Mouse (Mus musculus) intestine, embryonic 14.5 days (tissue): Measurements from ENCODE around the gene Misp. TPM values are rescaled to one million over a fixed set of nuclear protein-coding genes. Genes with fewer than 3 reads are reported as not detected.
A peak's percentile ranks its signal among the peaks of the same experiment; 100 is the strongest.

Experiments
- ATAC-seq: fragments of 200-750 bp; cut with Nextera tagmentation; replicated peaks from 2 replicates; pipeline ENCODE4 v1.8.0; 2017; ENCODE audit warnings: low read depth, moderate number of reproducible peaks, moderate TSS enrichment, moderate library complexity; ENCODE audit not compliant: low FRiP score, low TSS enrichment
- DNase-seq: peaks from one replicate; pipeline ENCODE4 v3.0.0-alpha.2; 2018; ENCODE audit warnings: low spot score
- H3K27ac ChIP-seq: fragments of 300-500 bp; sonication (generic); 2 replicates; pipeline ENCODE4 v1.5.1; 2014; ENCODE audit warnings: low read depth, mild to moderate bottlenecking, control low read depth
- H3K27me3 ChIP-seq: fragments of 300-500 bp; sonication (generic); replicated peaks from 2 replicates; pipeline ENCODE4 v1.6.1; 2014; ENCODE audit warnings: low read length, control low read depth; ENCODE audit not compliant: control insufficient read depth, insufficient read depth
- H3K36me3 ChIP-seq: fragments of 300-500 bp; sonication (generic); 2 replicates; pipeline ENCODE4 v1.6.1; 2014; ENCODE audit warnings: low read length, control low read depth; ENCODE audit not compliant: control insufficient read depth, insufficient read depth
- H3K4me1 ChIP-seq: fragments of 300-500 bp; sonication (generic); replicated peaks from 2 replicates; pipeline ENCODE4 v1.6.1; 2014; ENCODE audit warnings: low read length, control low read depth, mixed read lengths; ENCODE audit not compliant: control insufficient read depth, insufficient read depth
- H3K4me2 ChIP-seq: fragments of 300-500 bp; sonication (generic); 2 replicates; pipeline ENCODE4 v1.6.1; 2014; ENCODE audit warnings: low read length
- H3K4me3 ChIP-seq: fragments of 300-500 bp; sonication (generic); 2 replicates; pipeline ENCODE4 v1.5.1; 2014; ENCODE audit warnings: low read depth, low read length, control low read depth, mixed read lengths
- H3K9ac ChIP-seq: fragments of 300-500 bp; sonication (generic); 2 replicates; pipeline ENCODE4 v1.6.1; 2014; ENCODE audit warnings: mild to moderate bottlenecking, low read length
- H3K9me3 ChIP-seq: fragments of 300-500 bp; sonication (generic); 2 replicates; pipeline ENCODE4 v1.6.1; 2016; ENCODE audit warnings: low read length, control low read depth; ENCODE audit not compliant: control insufficient read depth
- WGBS: fragments of 180-500 bp; shearing (Covaris S2); extraction: QIAGEN DNeasy Blood & Tissue Kit; methylation state at CpG from one replicate; pipeline ENCODE4 v1.1.7; 2014; 5-methylcytosine and 5-hydroxymethylcytosine counted together
- microRNA-seq: library from miRNA; unstranded; fragments of <30 nt; microRNA quantifications from one replicate; pipeline ENCODE4, GENCODE M21; 2016
- polyA plus RNA-seq: library from polyadenylated mRNA; unstranded; fragments of >200 nt; fragmentation: Nextera tagmentation; extraction: Ambion mirVana; gene quantifications from 2 replicates; pipeline ENCODE4 v1.2.1, GENCODE M21; 2014

Misp gene
- polyA plus RNA-seq, 1 experiment from 2014 or later = 87.9 TPM

GRCm38 (mm10) chr10:79873313-79873712 lies 52.5 kb downstream of the Misp start:
- H3K36me3 ChIP-seq = no peaks in the 10 kb centered on the region
- H3K4me3 ChIP-seq = peak overlapping the region; percentile 51
- WGBS = 16% methylated on average over 6 of the region's 6 CpGs
- peak overlapping the region; percentile 59 for H3K4me2 ChIP-seq
- peak overlapping the region; percentile 61 for H3K9ac ChIP-seq
- H3K27me3 ChIP-seq = no peaks in the 10 kb centered on the region
- ATAC-seq (no peak), DNase-seq (no peak)
- no peaks in the 10 kb centered on the region for H3K9me3 ChIP-seq
- H3K27ac ChIP-seq = no peak overlapping the region
- H3K4me1 ChIP-seq = peaks cover 22% of the 10 kb centered on the region

DNA sequence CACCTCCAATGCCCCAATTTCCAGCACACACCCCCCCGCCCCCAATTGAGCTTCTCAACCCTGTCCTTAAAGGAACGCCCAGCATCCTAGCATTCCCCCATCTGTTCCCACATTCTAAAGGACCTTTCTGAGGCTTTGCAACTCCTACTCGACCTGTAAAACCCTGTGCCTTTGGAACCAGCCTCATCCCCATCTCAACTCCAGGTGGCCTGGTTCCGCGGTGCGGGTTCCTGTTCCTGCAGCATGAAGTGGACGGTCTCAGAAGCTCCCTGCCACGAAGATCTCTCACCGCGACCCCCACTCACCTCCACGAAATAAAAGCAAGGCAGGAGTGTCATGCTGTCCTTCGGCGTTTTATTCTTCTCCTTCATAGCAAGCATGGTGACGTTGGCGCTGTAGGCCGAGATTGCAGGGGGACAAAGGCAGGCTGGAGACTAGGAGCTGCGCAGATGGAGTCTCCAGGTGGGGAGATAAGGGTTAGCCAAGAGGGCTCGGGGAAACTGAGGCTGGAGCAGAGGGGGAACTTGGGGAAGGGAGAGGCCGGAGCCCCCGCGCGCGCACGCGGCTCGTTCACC lies 53.0 kb downstream of the Misp start:
- H3K4me1 ChIP-seq = peaks cover 22% of the 10 kb centered on the region
- DNase-seq (no peak), ATAC-seq (peak; percentile 24; the same call in 1 of the 2 replicates)
- WGBS = 2% methylated on average over 26 of the region's 26 CpGs
- peak overlapping the region; percentile 61 for H3K9ac ChIP-seq
- no peaks in the 10 kb centered on the region for H3K27me3 ChIP-seq
- no peaks in the 10 kb centered on the region for H3K36me3 ChIP-seq
- peak overlapping the region; percentile 59 for H3K4me2 ChIP-seq
- peak overlapping the region; percentile 51 for H3K4me3 ChIP-seq
- peak overlapping the region; percentile 57 for H3K27ac ChIP-seq
- no peaks in the 10 kb centered on the region for H3K9me3 ChIP-seq

- no peaks in the 10 kb centered on the region for H3K27me3 ChIP-seq
- peak within 1 kb of the TSS; percentile 51 for H3K4me3 ChIP-seq
- peak within 1 kb of the TSS; percentile 61 for H3K9ac ChIP-seq
- peak within 1 kb of the TSS; percentile 59 for H3K4me2 ChIP-seq
- peak within 1 kb of the TSS; percentile 57 for H3K27ac ChIP-seq
- ATAC-seq (peak; percentile 85), DNase-seq (peak; percentile 80)
- peaks cover 22% of the 10 kb centered on the region for H3K4me1 ChIP-seq
- no peaks in the 10 kb centered on the region for H3K9me3 ChIP-seq
- H3K36me3 ChIP-seq = no peaks in the 10 kb centered on the region
- under 1% methylated on average over 55 of the region's 57 CpGs for WGBS
Observed at GRCm38 (mm10) chr10:79874290-79874862, 53.6 kb downstream of the Misp start, which contains the start of the genes Prtn3 and Plppr3. Gene Prtn3 (plus strand): TSS chr10:79874476. Gene Plppr3 (minus strand): TSS chr10:79874634.

DNA sequence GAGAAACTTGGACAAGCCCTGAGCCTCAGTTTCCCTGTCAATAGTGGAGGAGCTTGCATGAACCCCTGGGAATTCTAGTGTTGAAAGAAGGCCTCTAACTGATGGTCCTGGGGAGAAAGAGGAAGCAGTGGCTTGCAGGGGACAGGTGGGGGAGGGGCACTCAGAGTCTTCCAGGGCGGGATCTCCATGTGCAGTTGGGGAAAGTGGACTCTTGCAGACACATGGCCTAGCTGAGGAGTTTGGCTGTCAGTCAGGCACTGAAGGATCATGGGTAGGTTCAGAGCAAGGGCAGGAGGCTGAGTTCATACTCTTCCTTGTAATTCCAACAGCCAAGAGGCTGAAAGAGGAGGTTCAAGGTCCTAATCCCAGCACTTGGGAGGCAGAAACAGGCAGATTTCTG lies 56.4 kb downstream of the Misp start:
- H3K9me3 ChIP-seq = no peaks in the 10 kb centered on the region
- H3K4me1 ChIP-seq = peaks cover 29% of the 10 kb centered on the region
- H3K4me2 ChIP-seq = no peak overlapping the region
- no peak overlapping the region for H3K4me3 ChIP-seq
- no peak for DNase-seq
- WGBS = 76% methylated on average over 1 of the region's 1 CpGs
- H3K9ac ChIP-seq = no peak overlapping the region
- H3K27ac ChIP-seq = no peak overlapping the region
- no peaks in the 10 kb centered on the region for H3K36me3 ChIP-seq
- ATAC-seq = no peak
- H3K27me3 ChIP-seq = no peaks in the 10 kb centered on the region

DNA sequence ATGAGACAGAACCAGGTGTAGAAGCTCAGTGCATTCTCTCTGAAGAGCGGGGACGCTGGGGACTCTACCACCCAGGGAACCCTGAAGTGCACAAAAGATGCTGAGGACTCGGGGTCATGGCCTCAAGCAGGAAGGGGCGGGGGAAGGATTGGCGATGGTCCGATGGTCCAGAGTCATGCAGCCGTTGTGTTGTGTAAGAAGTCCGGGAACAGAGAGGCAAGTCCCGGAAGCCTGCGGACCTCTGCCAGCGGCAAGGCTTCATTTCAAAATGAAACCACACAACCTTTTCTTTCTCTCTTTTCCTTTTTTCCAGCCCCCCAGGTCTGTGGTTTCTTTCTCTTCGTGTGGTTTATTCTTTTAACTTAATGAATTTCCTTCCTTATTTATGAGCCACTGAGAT lies 57.0 kb downstream of the Misp start:
- ATAC-seq (no peak), DNase-seq (no peak)
- H3K9me3 ChIP-seq = no peaks in the 10 kb centered on the region
- H3K4me2 ChIP-seq = no peak overlapping the region
- no peaks in the 10 kb centered on the region for H3K36me3 ChIP-seq
- no peak overlapping the region for H3K4me3 ChIP-seq
- peaks cover 28% of the 10 kb centered on the region for H3K4me1 ChIP-seq
- 62% methylated on average over 12 of the region's 12 CpGs for WGBS
- H3K27ac ChIP-seq = no peak overlapping the region
- H3K27me3 ChIP-seq = no peaks in the 10 kb centered on the region
- H3K9ac ChIP-seq = no peak overlapping the region

DNA sequence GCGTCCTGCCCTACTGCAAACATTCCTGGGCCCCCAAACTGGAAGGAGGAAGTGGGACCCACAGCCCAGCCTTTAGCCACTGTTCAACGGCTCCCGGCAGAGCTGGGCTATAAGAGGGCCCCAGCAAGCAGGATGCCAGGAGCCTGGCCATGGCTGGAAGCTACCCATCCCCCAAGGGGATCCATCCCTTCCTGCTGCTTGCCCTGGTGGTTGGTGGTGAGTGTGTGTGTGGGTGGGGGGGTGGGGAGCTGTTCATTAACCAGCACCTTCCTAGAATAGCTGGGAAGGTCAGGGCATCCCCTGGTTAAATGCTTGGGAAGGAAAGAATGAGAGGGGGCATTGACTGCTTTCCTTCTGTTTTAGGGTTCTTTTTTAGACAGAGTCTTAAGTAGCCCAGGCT lies 58.7 kb downstream of the Misp start:
- H3K4me1 ChIP-seq = peaks cover 22% of the 10 kb centered on the region; the same call in 1 of the 2 replicates
- H3K4me2 ChIP-seq = no peak overlapping the region
- H3K4me3 ChIP-seq = no peak overlapping the region
- 16% methylated on average over 3 of the region's 3 CpGs for WGBS
- H3K9me3 ChIP-seq = no peaks in the 10 kb centered on the region
- ATAC-seq (no peak), DNase-seq (no peak)
- H3K27me3 ChIP-seq = no peaks in the 10 kb centered on the region
- H3K9ac ChIP-seq = no peak overlapping the region
- no peaks in the 10 kb centered on the region for H3K36me3 ChIP-seq
- H3K27ac ChIP-seq = no peak overlapping the region

Small RNAs within 50 kb of the gene (microRNA-seq; reads per million reads assigned to microRNA genes)
- 0.51 reads per million for gene Mir6910

Other genes starting within 250 kb of the Misp start
- gene Theg, start 233.7 kb upstream of the Misp start, polyA plus RNA-seq = not detected in 2 replicates
- 0.19 TPM in 1 of 2 replicates, not detected in the other for gene C2cd4c, start 207.0 kb upstream of the Misp start, polyA plus RNA-seq
- gene Shc2, start 183.1 kb upstream of the Misp start, polyA plus RNA-seq = 8.1 and 8.4 TPM in 2 replicates
- gene Odf3l2, start 175.3 kb upstream of the Misp start, polyA plus RNA-seq = not detected in 2 replicates
- gene Madcam1, start 156.4 kb upstream of the Misp start, polyA plus RNA-seq = 32.5 and 34.7 TPM in 2 replicates
- 80.1 and 81.2 TPM in 2 replicates for gene Tpgs1, start 151.6 kb upstream of the Misp start, polyA plus RNA-seq
- 129 and 145 TPM in 2 replicates for gene Cdc34, start 138.8 kb upstream of the Misp start, polyA plus RNA-seq
- gene Gzmm, start 132.0 kb upstream of the Misp start, polyA plus RNA-seq = 0.78 and 1.2 TPM in 2 replicates
- 895 and 900 TPM in 2 replicates for gene Bsg, start 116.5 kb upstream of the Misp start, polyA plus RNA-seq
- gene Hcn2, start 104.4 kb upstream of the Misp start, polyA plus RNA-seq = 0.09 and 0.12 TPM in 2 replicates
- 37.9 and 40.1 TPM in 2 replicates for gene Polrmt, start 74.4 kb upstream of the Misp start, polyA plus RNA-seq
- 0.26 and 0.42 TPM in 2 replicates for gene Fgf22, start 65.9 kb upstream of the Misp start, polyA plus RNA-seq
- 80.3 and 90.3 TPM in 2 replicates for gene Rnf126, start 54.0 kb upstream of the Misp start, polyA plus RNA-seq
- gene Fstl3, start 43.7 kb upstream of the Misp start, polyA plus RNA-seq = 10.1 and 11.1 TPM in 2 replicates
- gene Prss57, start 30.0 kb upstream of the Misp start, polyA plus RNA-seq = 0.45 TPM in 1 of 2 replicates, not detected in the other
- 63.4 and 66.2 TPM in 2 replicates for gene Palm, start 27.4 kb upstream of the Misp start, polyA plus RNA-seq
- gene Ptbp1, start 33.4 kb downstream of the Misp start, polyA plus RNA-seq = 286 and 291 TPM in 2 replicates
- gene Prtn3, start 53.5 kb downstream of the Misp start, polyA plus RNA-seq = 5.2 and 5.9 TPM in 2 replicates
- 38.8 and 46.4 TPM in 2 replicates for gene Plppr3, start 53.6 kb downstream of the Misp start, polyA plus RNA-seq
- gene Elane, start 65.3 kb downstream of the Misp start, polyA plus RNA-seq = 0.55 TPM in 1 of 2 replicates, not detected in the other
- gene Cfd, start 69.9 kb downstream of the Misp start, polyA plus RNA-seq = not detected in 2 replicates
- gene Med16, start 87.9 kb downstream of the Misp start, polyA plus RNA-seq = 42.0 and 46.3 TPM in 2 replicates
- gene Gm26602, start 89.9 kb downstream of the Misp start, polyA plus RNA-seq = not detected in 2 replicates
- 0.46 and 0.51 TPM in 2 replicates for gene Kiss1r, start 96.0 kb downstream of the Misp start, polyA plus RNA-seq
- 122 and 126 TPM in 2 replicates for gene R3hdm4, start 100.2 kb downstream of the Misp start, polyA plus RNA-seq
- 12.7 and 14.4 TPM in 2 replicates for gene Arid3a, start 106.1 kb downstream of the Misp start, polyA plus RNA-seq
- gene Wdr18, start 139.2 kb downstream of the Misp start, polyA plus RNA-seq = 126 and 134 TPM in 2 replicates
- gene Grin3b, start 149.7 kb downstream of the Misp start, polyA plus RNA-seq = 0.23 and 0.28 TPM in 2 replicates
- gene Tmem259, start 163.3 kb downstream of the Misp start, polyA plus RNA-seq = 14.4 and 17.5 TPM in 2 replicates
- gene Cnn2, start 167.6 kb downstream of the Misp start, polyA plus RNA-seq = 320 and 368 TPM in 2 replicates
- 3.7 and 3.8 TPM in 2 replicates for gene Abca7, start 175.5 kb downstream of the Misp start, polyA plus RNA-seq
- gene Arhgap45, start 195.7 kb downstream of the Misp start, polyA plus RNA-seq = 6.8 and 8.0 TPM in 2 replicates
- 255 and 274 TPM in 2 replicates for gene Polr2e, start 218.8 kb downstream of the Misp start, polyA plus RNA-seq
- gene Gpx4, start 226.2 kb downstream of the Misp start, polyA plus RNA-seq = 607 and 623 TPM in 2 replicates